Mouse (Mus musculus): ENCODE results near the gene Slc36a2. TPM values are rescaled to one million over a fixed set of nuclear protein-coding genes. Genes with fewer than 3 reads are reported as not detected.
"Not testable (repeated sequence)": the region's sequence is repeated elsewhere in the genome, so short reads cannot be mapped to it uniquely, and the experiment has no call there.

The Slc36a2 gene
- total RNA-seq, 2 experiments from 2014 or later: not detected

DNA sequence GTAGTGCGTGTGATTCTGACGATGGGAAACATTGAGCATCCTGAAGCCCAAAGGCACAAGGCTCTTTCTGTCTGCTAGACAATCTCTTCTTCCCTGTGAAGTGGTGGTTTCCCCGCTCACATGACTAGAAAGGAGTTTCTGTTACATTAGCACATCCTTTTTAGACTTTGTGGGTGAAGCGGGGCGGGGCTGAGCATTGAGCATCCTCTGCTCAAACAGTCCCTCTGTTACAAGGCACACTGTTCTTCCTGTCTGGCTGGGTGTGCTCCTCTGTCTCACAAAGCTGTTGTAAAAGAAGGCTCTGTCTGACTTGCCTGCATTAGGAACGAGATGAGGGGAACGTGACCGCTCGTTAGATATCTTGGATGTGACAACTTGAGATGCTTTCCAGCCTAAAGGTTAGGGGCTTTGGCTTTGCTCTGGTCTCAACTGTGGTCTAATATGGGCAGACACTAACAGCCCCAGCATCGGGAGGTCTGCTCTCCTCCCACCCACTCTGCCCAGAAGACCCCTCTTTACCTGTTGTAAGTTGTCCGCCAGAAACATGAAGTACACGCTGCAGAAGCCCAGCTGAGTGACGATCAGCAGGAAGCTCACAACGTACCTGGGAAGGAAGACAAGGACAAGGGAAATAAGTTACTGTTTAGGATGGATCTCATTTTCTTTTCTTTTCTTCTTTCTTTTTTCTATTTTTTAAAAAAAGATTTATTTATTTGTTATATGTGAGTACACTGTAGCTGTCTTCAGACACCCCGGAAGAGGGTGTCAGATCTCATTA, 47.9 kb downstream of the Slc36a2 start:
- no peak for ATAC-seq (replicated peaks; ENCODE audit: low FRiP score, low TSS enrichment, poor library complexity, severe bottlenecking)

DNA sequence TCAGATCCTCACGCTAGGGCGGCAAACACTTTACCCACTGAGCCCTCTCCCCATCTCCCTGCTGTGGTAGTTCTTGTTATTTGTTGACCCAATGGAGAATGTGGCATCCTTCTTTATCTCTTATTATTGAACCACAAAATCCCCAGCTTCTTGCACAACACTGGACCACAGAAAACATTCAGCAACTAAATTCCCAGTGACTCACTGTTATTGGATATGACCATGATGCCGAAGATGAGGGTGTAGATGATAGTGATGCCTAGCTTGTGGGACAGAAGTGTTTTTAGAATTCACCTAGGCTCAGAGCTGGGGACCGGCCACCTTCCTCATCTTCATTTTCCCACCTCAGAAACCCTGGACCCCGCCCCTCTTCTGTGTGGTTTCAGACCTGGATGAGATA, 50.0 kb downstream of the Slc36a2 start:
- no peak for ATAC-seq (replicated peaks; ENCODE audit: low FRiP score, low TSS enrichment, poor library complexity, severe bottlenecking)

DNA sequence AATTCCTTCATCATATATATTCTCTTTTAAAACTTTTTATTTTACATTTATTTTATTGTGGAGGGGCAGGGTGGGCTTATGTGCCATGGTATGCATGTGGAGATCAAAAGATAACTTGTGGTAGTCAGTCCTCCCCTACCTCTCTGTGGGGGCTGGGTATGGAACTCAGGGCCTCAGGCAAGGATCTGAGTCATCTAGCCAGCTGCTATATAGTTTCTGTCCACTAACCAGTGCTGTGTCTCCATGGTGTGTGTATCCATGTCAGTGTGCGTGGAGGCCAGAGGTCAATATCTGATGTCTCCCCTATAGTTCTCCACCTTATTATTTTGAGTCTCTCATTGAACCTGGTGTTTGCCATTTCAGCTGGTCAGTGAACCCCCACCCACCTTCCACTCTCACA, 50.5 kb downstream of the Slc36a2 start:
- no peak for ATAC-seq (replicated peaks; ENCODE audit: low FRiP score, low TSS enrichment, poor library complexity, severe bottlenecking)

DNA sequence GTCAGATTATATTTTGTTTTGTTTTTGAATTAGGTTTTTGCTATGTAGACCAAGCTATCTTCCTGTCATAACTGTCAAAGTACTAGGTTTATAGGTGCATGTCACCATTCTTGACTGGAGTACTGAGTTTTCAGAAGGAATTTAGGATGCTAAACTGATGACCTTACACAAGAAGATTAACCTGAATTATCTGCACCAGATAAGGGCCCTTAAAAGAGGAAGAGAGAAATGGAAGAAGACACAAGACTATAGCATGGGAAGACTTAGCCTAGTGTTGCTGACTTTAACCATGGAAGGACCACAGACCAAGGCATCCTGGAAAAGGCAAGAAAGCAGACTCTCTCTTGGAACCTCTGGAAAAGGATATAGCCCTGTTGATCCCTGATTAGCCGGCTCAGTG, 51.7 kb downstream of the Slc36a2 start:
- no peak for ATAC-seq (replicated peaks; ENCODE audit: low FRiP score, low TSS enrichment, poor library complexity, severe bottlenecking)

DNA sequence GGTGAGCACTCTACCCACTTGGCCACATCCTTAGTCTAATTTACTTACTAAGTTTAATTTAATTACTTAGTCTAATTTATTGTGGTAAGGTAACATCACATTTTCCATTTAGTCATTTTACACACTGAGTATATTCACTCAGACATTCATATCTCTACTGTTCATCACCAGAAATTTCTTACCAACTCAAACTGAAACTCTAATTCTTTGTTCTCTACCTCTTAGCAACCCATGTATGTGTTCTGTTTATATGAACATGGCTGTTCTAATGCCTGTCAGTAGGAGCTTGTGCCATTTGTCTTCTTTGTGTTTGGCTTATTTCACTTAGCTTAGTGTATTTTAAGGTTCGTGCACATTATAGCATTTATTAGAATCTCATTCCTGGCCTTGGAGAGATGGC, 52.9 kb downstream of the Slc36a2 start:
- no peak for ATAC-seq (replicated peaks; ENCODE audit: low FRiP score, low TSS enrichment, poor library complexity, severe bottlenecking)

DNA sequence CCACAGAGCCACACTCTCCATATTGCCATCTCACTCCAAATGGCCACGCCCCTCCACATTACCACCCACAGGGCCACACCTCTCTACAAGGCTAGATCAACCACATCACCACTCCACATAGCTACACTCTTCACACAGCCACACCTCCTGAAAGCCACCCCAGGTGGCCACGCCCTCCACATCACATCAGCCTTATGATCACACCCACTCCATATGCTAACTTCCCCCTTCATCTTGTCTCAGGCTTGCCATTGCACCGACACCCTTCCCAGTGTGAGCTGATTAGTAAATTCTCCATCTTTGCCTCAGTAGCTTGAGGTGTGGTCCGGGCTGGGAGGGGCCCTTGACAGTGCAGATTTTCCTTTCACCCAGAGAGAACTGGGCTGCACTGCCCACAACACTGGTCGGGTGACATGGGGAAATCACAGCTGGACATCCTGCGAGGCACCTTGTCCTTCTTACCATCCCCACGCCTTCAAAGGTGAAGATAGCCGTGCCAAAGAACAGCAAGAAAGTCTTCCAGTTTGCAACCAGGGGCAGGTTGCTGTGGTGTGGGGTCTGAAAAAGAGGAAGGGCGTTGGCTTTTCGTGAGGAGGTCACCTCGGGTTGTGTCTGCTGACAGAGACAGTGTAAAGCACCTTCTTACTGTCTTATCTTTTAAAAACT, 53.7 kb downstream of the Slc36a2 start:
- ATAC-seq (replicated peaks; ENCODE audit: low FRiP score, low TSS enrichment, poor library complexity, severe bottlenecking): peak; percentile 90

DNA sequence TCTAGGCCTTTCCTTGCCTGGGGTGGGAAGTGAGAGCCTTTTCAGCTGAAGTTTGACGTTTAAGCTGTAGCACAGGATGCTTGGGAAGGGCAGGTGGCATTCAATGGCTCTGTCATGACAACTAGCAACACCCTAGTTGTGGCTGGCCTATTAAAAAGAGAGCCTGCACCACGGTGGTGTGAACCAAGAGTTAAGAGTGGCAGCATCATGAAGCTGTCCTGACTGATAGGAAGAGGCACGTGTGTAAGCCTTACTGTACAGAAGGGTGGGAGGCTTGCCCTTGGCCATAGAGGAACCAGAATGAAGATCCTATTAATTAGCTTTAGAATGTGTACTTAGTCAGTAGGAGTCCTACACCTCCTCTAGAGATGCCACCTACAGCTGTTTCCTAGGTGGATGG, 56.5 kb downstream of the Slc36a2 start:
- no peak for ATAC-seq (replicated peaks; ENCODE audit: low FRiP score, low TSS enrichment, poor library complexity, severe bottlenecking)

DNA sequence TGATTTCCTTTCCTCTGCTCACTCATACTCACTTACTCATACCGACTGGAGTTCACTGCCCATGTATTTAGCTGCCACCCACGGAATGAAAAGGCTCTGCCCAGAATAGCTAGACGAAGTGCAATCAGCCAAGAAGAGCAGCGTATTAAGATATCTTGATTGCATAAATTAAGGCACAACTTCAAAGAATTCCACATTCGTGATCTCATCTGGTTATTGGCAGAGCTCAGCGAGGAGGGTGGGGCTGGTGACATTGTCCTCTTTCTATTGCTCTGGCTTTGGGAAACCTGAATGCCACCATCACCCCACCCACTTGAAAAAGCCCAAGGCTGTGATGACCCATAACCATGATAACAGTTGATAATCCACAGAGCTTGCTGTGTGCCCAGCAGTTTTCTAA, 56.9 kb downstream of the Slc36a2 start:
- no peak for ATAC-seq (replicated peaks; ENCODE audit: low FRiP score, low TSS enrichment, poor library complexity, severe bottlenecking)

DNA sequence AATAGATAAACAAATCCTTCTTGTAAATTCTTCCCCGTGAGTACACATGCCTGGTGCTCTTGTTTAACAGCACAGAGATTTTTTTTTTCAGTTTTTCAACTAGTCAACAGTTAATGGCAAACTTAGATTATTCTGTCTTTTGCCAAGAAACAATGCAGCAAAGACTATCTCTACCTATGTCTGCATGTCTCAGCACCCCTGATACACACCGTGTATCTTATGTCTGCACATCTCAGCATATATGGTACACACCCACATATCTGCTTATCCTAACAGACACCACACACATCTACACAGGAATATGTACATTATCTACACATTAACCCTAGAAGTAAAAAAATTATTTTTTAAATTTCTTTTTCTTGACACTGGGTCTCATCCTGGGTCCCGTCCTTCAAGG, 58.2 kb downstream of the Slc36a2 start:
- peak; percentile 71 for ATAC-seq (replicated peaks; ENCODE audit: low FRiP score, low TSS enrichment, poor library complexity, severe bottlenecking)

DNA sequence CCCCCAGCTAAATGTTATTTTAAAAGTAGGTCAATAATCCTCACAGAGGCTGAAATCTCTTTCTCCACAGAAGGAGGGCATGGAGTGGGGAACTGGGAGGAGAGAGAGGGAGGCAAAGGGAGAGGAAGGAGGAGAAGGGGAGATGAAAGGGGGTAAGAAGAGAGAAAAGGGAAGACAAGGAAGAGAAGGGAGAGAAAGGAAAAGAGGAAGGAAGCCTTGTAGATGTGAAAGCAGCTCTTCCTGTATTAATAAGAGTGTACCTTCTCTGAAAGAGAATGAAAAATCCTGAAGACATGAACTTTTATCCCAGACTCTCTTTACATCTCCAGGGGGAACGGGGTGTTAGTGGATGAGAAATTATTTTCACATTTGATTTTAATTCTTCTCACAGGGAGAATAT, 63.4 kb downstream of the Slc36a2 start:
- ATAC-seq (replicated peaks; ENCODE audit: low FRiP score, low TSS enrichment, poor library complexity, severe bottlenecking): no peak

GRCm38 (mm10) chr11:55120821-55121271, 64.0 kb downstream of the Slc36a2 start:
- no peak for ATAC-seq (replicated peaks; ENCODE audit: low FRiP score, low TSS enrichment, poor library complexity, severe bottlenecking)

DNA sequence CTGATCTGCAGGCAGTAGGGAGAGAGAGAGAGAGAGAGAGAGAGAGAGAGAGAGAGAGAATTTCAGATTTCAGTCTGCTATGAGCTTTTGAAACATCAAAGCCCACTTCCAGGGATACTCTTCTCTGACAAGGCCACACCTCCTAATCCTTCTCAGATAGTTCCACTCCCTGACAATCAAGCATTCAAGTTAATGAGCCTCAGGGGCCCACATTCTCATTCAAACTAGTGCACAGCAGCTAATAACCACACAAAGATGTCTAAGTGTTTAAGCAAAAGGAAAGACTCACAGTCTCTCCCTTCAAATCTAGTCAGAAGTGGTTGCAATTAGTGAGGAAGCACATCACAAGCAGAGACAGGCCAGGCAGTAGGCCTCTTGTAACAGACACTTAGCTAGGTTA, 64.6 kb downstream of the Slc36a2 start:
- no peak for ATAC-seq (replicated peaks; ENCODE audit: low FRiP score, low TSS enrichment, poor library complexity, severe bottlenecking)

DNA sequence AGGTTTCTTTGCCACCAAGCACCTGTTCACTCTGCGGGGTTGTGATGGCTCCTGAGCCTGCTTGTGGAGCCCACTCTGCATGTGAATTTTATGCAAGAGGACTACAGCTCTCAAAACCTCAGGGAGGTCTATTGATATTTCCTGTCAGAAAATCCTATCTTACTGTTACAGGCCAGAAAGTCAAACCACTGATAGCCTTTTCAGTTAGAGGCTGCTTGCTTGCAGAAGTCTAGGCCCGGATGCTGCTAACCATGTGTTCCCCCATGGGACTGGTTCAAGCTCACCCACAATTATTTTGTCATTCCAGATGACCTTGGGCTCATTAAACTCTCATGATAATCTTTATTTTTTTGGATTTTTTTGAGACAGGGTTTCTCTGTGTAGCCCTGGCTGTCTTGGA, 67.8 kb downstream of the Slc36a2 start:
- ATAC-seq (replicated peaks; ENCODE audit: low FRiP score, low TSS enrichment, poor library complexity, severe bottlenecking): peak; percentile 41

DNA sequence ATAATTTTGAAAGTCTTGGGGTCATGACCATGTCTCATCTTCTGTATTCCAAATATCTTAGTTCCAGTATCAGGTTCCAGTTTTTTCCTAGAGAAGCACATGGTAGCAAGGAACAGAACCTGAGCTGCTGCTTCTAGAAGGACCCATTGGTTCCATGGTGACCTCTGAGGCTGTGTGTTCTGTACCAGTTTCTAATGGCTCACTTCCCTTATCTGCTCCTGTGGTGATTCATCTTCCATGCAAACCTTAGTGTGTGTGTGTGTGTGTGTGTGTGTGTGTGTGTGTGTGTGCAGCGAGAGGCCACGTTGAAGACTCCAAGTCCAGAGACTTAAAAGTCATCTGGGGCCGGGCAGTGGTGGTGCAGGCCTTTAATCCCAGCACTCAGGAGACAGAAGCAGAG, 68.9 kb downstream of the Slc36a2 start:
- ATAC-seq (replicated peaks; ENCODE audit: low FRiP score, low TSS enrichment, poor library complexity, severe bottlenecking): no peak

DNA sequence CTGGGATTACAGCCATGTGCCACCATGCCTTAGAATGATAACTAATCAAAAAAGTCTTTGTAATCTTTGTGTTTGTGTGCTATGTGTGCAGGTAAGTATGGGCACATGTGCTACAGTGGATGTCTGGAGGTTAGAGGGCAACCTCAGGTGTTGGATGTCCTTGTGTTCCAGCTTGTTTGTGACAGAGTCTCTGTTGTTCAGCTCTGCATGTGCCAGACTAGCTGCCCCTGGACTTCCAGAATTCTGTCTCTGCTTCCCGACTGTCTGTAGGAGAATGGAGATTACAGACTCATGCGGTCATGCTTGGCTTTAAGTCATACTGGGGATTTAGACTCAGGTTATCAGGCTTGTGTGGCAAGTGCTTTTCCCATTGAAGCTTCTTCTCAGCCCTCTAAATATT, 70.6 kb downstream of the Slc36a2 start:
- ATAC-seq (replicated peaks; ENCODE audit: low FRiP score, low TSS enrichment, poor library complexity, severe bottlenecking): no peak

GRCm38 (mm10) chr11:55113861-55114250, 71.0 kb downstream of the Slc36a2 start:
- ATAC-seq (replicated peaks; ENCODE audit: low FRiP score, low TSS enrichment, poor library complexity, severe bottlenecking): not testable (repeated sequence)

DNA sequence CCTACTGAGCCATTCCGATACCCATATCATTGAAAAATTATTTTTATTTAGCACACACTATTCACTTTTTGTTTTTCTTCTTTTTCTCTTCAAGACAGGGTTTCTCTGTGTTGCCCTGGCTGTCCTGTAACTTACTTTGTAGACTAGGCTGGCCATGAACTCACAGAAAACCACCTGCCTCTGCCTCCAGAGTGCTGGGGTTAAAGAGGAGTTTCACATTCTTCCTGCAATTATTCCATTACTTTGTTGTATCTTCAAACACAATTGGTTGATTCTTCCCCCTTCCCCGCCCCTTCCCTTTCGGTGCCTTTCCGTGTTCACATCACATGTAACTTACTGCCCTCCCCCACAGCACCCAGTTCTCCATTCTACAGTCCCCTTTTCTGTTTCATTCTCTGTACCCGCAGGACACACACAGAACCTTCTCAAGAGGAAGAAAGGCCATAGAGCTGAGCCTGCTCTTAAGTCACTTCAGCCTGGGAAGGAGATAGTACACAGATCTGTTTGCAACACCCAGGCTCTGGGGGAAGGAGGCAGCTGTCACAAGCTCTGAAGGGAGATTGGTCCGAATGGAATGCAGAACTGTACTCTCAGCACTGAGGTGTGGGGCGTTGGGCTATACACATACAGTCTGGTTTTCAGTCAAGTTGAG, 71.5 kb downstream of the Slc36a2 start:
- ATAC-seq (replicated peaks; ENCODE audit: low FRiP score, low TSS enrichment, poor library complexity, severe bottlenecking): peak; percentile 51; the same call in 1 of the 2 replicates

DNA sequence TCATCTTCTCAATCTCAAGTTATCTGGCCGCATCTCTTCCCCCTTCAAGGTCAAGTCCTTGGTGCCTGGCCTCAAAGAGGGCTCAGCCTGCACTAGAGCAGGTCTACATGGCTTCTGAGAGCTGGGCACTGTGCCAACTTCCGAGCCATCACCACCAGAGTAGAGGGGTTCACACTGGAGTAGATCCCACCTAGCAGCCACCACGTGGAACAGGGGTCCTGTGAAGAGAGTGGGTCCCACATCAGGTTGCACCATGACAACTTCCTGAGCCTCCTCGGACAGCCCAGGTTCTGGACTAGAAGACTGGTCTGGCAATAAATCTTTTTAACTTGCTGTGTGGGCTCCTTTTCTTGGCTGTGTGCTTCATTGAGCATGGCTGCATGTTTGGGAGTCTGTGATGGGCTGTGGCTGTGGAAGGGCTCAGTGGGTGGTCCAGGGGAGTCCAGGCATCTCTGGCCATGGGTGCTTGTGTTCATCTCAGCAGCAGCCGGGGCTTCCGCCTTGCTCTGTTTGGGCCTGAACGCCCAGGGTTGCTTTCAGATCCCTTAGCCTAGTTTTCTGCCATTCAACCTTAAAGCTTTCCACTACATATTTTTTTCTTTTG, 74.2 kb downstream of the Slc36a2 start:
- ATAC-seq (replicated peaks; ENCODE audit: low FRiP score, low TSS enrichment, poor library complexity, severe bottlenecking): no peak

- ATAC-seq (replicated peaks; ENCODE audit: low FRiP score, low TSS enrichment, poor library complexity, severe bottlenecking): no peak
Measured at GRCm38 (mm10) chr11:55109521-55110300, 75.2 kb downstream of the Slc36a2 start.
